Mouse (Mus musculus) bone marrow, adult 2 months (tissue): ENCODE data around the gene Bach1.

Source experiments
- CTCF ChIP-seq: fragments of 200-500 bp; IDR thresholded peaks from 2 replicates; pipeline ENCODE4 v1.5.1; 2011; ENCODE audit warnings: low read length, control low read depth; ENCODE audit not compliant: control insufficient read depth, insufficient read depth
- POLR2A ChIP-seq: fragments of 200-500 bp; IDR thresholded peaks from 2 replicates; pipeline ENCODE4 v1.6.1; 2011; ENCODE audit warnings: low read depth, mild to moderate bottlenecking, control low read depth, low read length, borderline replicate concordance; ENCODE audit not compliant: control insufficient read depth

DNA sequence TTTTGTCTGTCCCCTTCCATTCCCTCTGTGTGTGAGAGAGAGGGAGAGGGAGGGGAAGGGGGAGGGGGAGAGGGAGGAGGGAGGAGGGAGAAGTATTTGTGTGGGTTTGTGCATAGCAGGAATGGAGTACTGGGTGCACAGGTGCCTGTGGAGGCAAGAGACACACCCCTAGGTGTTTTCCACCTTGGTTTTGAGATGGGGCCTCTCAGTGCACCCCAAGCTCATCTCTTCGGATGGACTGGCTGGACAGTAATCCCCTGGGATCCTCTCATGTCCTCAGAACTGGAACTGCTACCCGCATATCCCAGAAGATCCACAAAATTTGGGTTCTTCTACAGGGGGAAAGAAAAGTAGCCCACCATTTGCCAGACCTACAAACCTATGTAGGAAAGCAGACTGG is 36.2 kb upstream of the Bach1 start:
- TF ChIP-seq CTCF (no peak), POLR2A (no peak)
